Mouse (Mus musculus) neural tube, embryonic 13.5 days (tissue): ENCODE results near the gene Gm10197. TPM values are rescaled to one million over a fixed set of nuclear protein-coding genes. Genes with fewer than 3 reads are reported as not detected.

Source experiments
- ATAC-seq: fragments of 200-750 bp; cut with Nextera tagmentation; 2 replicates; pipeline ENCODE4 v1.8.0; 2017; ENCODE audit warnings: low read depth, mild to moderate bottlenecking, moderate TSS enrichment, moderate library complexity
- H3K27ac ChIP-seq: fragments of 300-500 bp; sonication (generic); replicated peaks from 2 replicates; pipeline ENCODE4 v1.5.1; 2015; ENCODE audit warnings: moderate library complexity, mild to moderate bottlenecking, inconsistent platforms
- H3K27me3 ChIP-seq: fragments of 300-500 bp; sonication (generic); 2 replicates; pipeline ENCODE4 v1.6.1; 2015; ENCODE audit warnings: mild to moderate bottlenecking, inconsistent platforms
- H3K36me3 ChIP-seq: fragments of 300-500 bp; sonication (generic); 2 replicates; pipeline ENCODE4 v1.6.1; 2015; ENCODE audit warnings: mild to moderate bottlenecking, inconsistent platforms
- H3K4me1 ChIP-seq: fragments of 300-500 bp; sonication (generic); replicated peaks from 2 replicates; pipeline ENCODE4 v1.6.1; 2015; ENCODE audit warnings: inconsistent platforms
- H3K4me2 ChIP-seq: fragments of 300-500 bp; sonication (generic); 2 replicates; pipeline ENCODE4 v1.6.1; 2015; ENCODE audit warnings: inconsistent platforms, mild to moderate bottlenecking, moderate library complexity
- H3K4me3 ChIP-seq: fragments of 300-500 bp; sonication (generic); 2 replicates; pipeline ENCODE4 v1.5.1; 2015; ENCODE audit warnings: mild to moderate bottlenecking, inconsistent platforms
- H3K9ac ChIP-seq: fragments of 300-500 bp; sonication (generic); 2 replicates; pipeline ENCODE4 v1.6.1; 2015; ENCODE audit warnings: moderate library complexity, mild to moderate bottlenecking, inconsistent platforms
- H3K9me3 ChIP-seq: fragments of 300-500 bp; sonication (generic); 2 replicates; pipeline ENCODE4 v1.6.1; 2016; ENCODE audit warnings: inconsistent platforms
- WGBS: fragments of 180-500 bp; shearing (Covaris S2); methylation state at CpG from one replicate; pipeline ENCODE4 v1.1.7; 2015; 5-methylcytosine and 5-hydroxymethylcytosine counted together
- polyA plus RNA-seq: library from polyadenylated mRNA; unstranded; fragments of >200 nt; fragmentation: Nextera tagmentation; extraction: Ambion mirVana; gene quantifications from 2 replicates; pipeline ENCODE4 v1.2.1, GENCODE M21; 2015

Gm10197 gene
- polyA plus RNA-seq, 1 experiment from 2014 or later = not detected

DNA sequence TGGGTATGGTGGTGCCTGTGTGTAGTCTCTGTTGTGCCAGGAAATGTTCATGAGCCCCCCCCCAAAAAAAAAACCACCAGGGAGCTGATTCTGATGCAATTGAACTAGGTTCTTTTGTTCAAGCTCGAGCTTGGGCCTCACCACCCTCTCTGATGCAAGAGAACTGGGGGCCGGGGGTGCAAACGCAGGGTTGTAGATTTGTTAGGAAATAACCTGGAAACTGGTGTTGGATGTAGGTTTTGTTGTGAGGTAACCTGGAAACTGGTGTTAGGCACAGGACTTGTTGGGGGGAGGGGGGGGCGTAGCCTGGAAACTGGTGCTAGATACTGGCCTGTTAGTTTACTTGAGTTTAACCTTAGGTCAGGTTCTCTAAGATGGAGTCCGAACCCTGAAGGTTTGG lies 20.2 kb upstream of the Gm10197 start:
- 87% methylated on average over 5 of the region's 5 CpGs for WGBS
- ATAC-seq = no peak
- Histone ChIP-seq H3K9ac (peak overlapping the region; percentile 86), H3K27ac (no peak overlapping the region), H3K27me3 (no peaks in the 10 kb centered on the region), H3K4me3 (peak overlapping the region; percentile 96; the same call in 1 of the 2 replicates), H3K9me3 (no peaks in the 10 kb centered on the region), H3K4me1 (peaks cover 31% of the 10 kb centered on the region), H3K36me3 (peaks cover 18% of the 10 kb centered on the region), H3K4me2 (peak overlapping the region; percentile 86)

DNA sequence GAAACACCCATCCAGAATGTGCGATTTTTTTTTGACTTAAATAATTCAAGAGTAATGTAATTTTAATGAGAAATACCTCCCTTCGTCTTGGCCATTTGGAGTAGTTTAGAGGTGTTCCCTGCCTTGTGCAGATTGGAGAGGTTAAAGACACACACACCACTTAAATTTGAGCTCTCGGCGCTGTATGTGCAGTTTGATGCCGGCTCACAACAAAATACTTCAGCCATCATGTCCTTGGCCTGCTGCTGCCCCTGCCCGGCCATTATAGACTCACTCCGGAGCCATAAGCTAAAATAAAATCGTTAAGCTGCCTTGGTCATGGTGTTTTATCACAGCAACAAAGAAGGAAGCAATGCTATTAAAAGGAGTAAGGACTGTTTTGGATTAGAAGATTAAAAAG lies 19.8 kb upstream of the Gm10197 start:
- Histone ChIP-seq H3K9me3 (no peaks in the 10 kb centered on the region), H3K36me3 (peaks cover 21% of the 10 kb centered on the region), H3K9ac (peak overlapping the region; percentile 86), H3K27me3 (no peaks in the 10 kb centered on the region), H3K4me2 (peak overlapping the region; percentile 86), H3K27ac (peak overlapping the region; percentile 92; the same call in 1 of the 2 replicates), H3K4me1 (peaks cover 32% of the 10 kb centered on the region), H3K4me3 (peak overlapping the region; percentile 96)
- WGBS = 45% methylated on average over 8 of the region's 8 CpGs
- no peak for ATAC-seq

DNA sequence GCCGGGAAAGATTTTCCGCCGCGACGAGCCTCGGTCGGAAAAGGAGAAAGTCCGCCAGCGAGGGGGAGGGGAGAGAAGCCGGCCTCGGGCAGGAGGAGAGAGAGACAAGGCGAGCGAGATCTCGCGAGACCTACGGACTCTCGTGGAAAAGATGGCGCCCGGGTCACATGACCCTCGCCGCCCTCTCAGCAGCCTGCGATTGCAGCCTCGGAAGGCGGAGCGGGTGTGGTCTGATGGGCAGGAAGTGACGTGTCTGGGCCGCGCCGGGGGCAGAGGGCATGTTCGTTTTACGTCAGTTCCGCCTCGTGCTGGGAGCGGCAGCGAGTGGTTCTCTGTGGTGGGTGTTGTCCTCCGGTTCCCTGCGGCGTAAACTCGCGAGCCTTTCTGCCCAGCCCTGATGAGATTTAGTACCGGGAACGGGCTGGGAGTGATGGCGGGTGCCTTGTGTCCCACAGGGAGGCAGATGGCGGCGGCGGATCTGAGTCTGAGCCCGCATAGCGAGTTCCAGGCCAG lies 19.0 kb upstream of the Gm10197 start, which contains the start of gene Smndc1:
Gene Smndc1, minus strand, starts transcription at position 84 of the 513 bp plus-strand sequence.
- Histone ChIP-seq H3K4me1 (peaks cover 35% of the 10 kb centered on the region), H3K9ac (peak within 1 kb of the TSS; percentile 94), H3K4me3 (peak within 1 kb of the TSS; percentile 96), H3K4me2 (peak within 1 kb of the TSS; percentile 86), H3K27ac (peak within 1 kb of the TSS; percentile 96), H3K36me3 (peaks cover 29% of the 10 kb centered on the region), H3K9me3 (no peaks in the 10 kb centered on the region), H3K27me3 (no peaks in the 10 kb centered on the region)
- ATAC-seq = peak; percentile 97
- under 1% methylated on average over 47 of the region's 48 CpGs for WGBS

DNA sequence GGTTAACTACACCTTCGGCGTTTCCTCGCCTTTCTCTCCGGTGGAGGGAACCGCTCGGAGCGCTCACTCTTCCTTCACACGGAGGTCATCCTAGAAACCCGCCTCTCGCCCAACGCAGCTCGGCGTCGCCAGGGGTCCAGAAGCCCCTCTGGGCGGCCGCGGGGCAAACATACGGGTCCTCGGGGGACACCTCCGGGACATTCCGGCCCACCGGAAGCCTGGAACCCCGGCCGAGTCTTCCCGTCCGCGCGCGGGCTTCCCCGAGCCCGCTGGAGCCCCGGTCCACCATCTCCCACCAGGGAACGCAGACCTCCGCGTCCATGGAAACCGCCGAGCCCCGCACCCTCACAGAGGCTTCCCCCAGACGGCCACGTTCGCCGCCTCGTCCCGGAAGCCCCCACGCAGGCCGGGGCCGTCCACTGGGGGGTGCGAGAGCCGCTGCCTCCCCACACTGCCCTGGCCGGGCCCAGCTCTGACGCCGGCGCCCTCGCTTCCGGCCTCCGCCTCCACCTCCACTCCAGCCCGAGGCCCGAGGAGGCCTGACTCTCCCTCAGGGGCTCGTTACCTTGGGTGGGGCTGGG lies 18.4 kb upstream of the Gm10197 start:
- Histone ChIP-seq H3K4me3 (peak overlapping the region; percentile 96), H3K9me3 (no peaks in the 10 kb centered on the region), H3K4me2 (peak overlapping the region; percentile 80), H3K4me1 (peaks cover 35% of the 10 kb centered on the region), H3K27me3 (no peaks in the 10 kb centered on the region), H3K36me3 (peaks cover 29% of the 10 kb centered on the region), H3K27ac (peak overlapping the region; percentile 96), H3K9ac (peak overlapping the region; percentile 94)
- under 1% methylated on average over 55 of the region's 59 CpGs for WGBS
- ATAC-seq = peak; percentile 93

GRCm38 (mm10) chr19:53389417-53389816 lies 17.9 kb upstream of the Gm10197 start:
- WGBS = 24% methylated on average over 6 of the region's 6 CpGs
- no peaks in the 10 kb centered on the region for H3K9me3 ChIP-seq
- peak overlapping the region; percentile 96 for H3K4me3 ChIP-seq
- peak overlapping the region; percentile 80 for H3K4me2 ChIP-seq
- no peak for ATAC-seq
- no peaks in the 10 kb centered on the region for H3K27me3 ChIP-seq
- H3K4me1 ChIP-seq = peaks cover 35% of the 10 kb centered on the region
- H3K9ac ChIP-seq = peak overlapping the region; percentile 94
- peaks cover 33% of the 10 kb centered on the region for H3K36me3 ChIP-seq
- peak overlapping the region; percentile 96 for H3K27ac ChIP-seq

DNA sequence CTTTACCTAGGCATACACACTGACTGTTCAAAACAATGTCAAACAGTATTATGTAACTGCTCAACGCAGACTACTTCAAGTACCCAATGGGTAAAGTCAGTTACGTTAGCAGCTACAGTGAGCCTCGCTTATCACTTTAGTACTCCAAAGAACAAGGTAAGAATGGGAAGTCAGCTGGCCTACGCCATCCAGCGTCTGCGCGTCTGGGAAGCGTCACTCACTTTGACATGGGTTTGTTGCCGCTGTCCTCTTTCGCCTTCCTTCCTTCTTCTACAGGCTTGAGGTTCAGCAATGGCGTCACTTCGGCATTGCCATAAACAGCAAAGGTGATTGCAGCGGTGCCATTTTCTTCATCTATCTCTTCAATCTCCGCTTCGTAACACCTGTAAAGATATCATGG lies 11.8 kb upstream of the Gm10197 start:
- H3K27ac ChIP-seq = no peak overlapping the region
- peaks cover 13% of the 10 kb centered on the region for H3K4me1 ChIP-seq
- no peak overlapping the region for H3K4me3 ChIP-seq
- no peak for ATAC-seq
- no peaks in the 10 kb centered on the region for H3K9me3 ChIP-seq
- H3K9ac ChIP-seq = no peak overlapping the region
- WGBS = 96% methylated on average over 15 of the region's 15 CpGs
- H3K4me2 ChIP-seq = no peak overlapping the region
- peaks cover 80% of the 10 kb centered on the region for H3K36me3 ChIP-seq
- H3K27me3 ChIP-seq = no peaks in the 10 kb centered on the region

- WGBS = 93% methylated on average over 10 of the region's 10 CpGs
- Histone ChIP-seq H3K36me3 (peaks cover 78% of the 10 kb centered on the region), H3K4me3 (no peak overlapping the region), H3K27me3 (no peaks in the 10 kb centered on the region), H3K4me1 (no peaks in the 10 kb centered on the region), H3K4me2 (no peak overlapping the region), H3K9ac (no peak overlapping the region), H3K9me3 (no peaks in the 10 kb centered on the region), H3K27ac (no peak overlapping the region)
- ATAC-seq = no peak
These were observed 6.9 kb upstream of the Gm10197 start for GRCm38 (mm10) chr19:53378421-53378820.

- Histone ChIP-seq H3K9me3 (no peaks in the 10 kb centered on the region), H3K9ac (no peak overlapping the region), H3K4me2 (no peak overlapping the region), H3K4me1 (no peaks in the 10 kb centered on the region), H3K4me3 (no peak overlapping the region), H3K36me3 (peaks cover 76% of the 10 kb centered on the region), H3K27me3 (no peaks in the 10 kb centered on the region), H3K27ac (no peak overlapping the region)
- ATAC-seq = no peak
- 90% methylated on average over 8 of the region's 8 CpGs for WGBS
These were observed 6.1 kb upstream of the Gm10197 start for GRCm38 (mm10) chr19:53377652-53378051.

DNA sequence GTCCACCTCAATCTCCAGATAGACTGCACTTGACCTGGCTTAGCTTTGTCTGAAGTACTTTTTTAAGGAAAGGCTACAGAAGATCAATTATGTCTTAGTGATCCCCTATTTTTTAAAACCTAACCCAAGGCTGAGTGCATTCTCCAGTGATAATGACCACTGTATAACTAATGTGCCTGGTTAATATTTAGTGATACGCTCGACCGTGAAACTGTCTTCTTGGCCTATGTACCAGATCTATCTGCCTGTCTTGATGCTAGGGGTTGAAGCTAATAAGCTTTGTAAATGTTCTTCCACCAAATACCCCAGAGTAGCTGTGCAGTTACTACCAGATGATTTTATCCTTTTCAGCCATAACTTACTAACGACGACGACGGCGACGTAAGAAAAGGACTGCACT lies 4.2 kb upstream of the Gm10197 start:
- H3K4me2 ChIP-seq = no peak overlapping the region
- peaks cover 75% of the 10 kb centered on the region for H3K36me3 ChIP-seq
- no peaks in the 10 kb centered on the region for H3K9me3 ChIP-seq
- H3K27me3 ChIP-seq = no peaks in the 10 kb centered on the region
- WGBS = 92% methylated on average over 9 of the region's 9 CpGs
- no peak overlapping the region for H3K9ac ChIP-seq
- no peak overlapping the region for H3K4me3 ChIP-seq
- no peak for ATAC-seq
- H3K27ac ChIP-seq = no peak overlapping the region
- no peaks in the 10 kb centered on the region for H3K4me1 ChIP-seq

- no peak for ATAC-seq
- WGBS = 91% methylated on average over 6 of the region's 6 CpGs
- no peaks in the 10 kb centered on the region for H3K9me3 ChIP-seq
- peaks cover 69% of the 10 kb centered on the region for H3K36me3 ChIP-seq
- H3K4me3 ChIP-seq = no peak overlapping the region
- no peak overlapping the region for H3K4me2 ChIP-seq
- no peaks in the 10 kb centered on the region for H3K4me1 ChIP-seq
- no peak overlapping the region for H3K27ac ChIP-seq
- H3K9ac ChIP-seq = no peak overlapping the region
- H3K27me3 ChIP-seq = no peaks in the 10 kb centered on the region
These were observed 3.7 kb upstream of the Gm10197 start for GRCm38 (mm10) chr19:53375299-53375698.

GRCm38 (mm10) chr19:53373570-53373969 lies 2.0 kb upstream of the Gm10197 start:
- ATAC-seq = no peak
- Histone ChIP-seq H3K4me2 (no peak overlapping the region), H3K9ac (no peak overlapping the region), H3K4me3 (no peak overlapping the region), H3K4me1 (peaks cover 11% of the 10 kb centered on the region), H3K27ac (no peak overlapping the region), H3K9me3 (no peaks in the 10 kb centered on the region), H3K27me3 (no peaks in the 10 kb centered on the region), H3K36me3 (peaks cover 60% of the 10 kb centered on the region)
- WGBS = 97% methylated on average over 2 of the region's 2 CpGs

- no peak for ATAC-seq
- H3K4me2 ChIP-seq = no peak overlapping the region
These were observed 1.3 kb downstream of the Gm10197 start for GRCm38 (mm10) chr19:53370233-53370632.

More at GRCm38 (mm10) chr19:53370233-53370632, 1.3 kb downstream of the Gm10197 start:
- 84% methylated on average over 15 of the region's 15 CpGs for WGBS
- Histone ChIP-seq H3K27me3 (no peaks in the 10 kb centered on the region), H3K9ac (no peak overlapping the region), H3K4me3 (no peak overlapping the region), H3K27ac (no peak overlapping the region), H3K9me3 (no peaks in the 10 kb centered on the region), H3K4me1 (peaks cover 30% of the 10 kb centered on the region), H3K36me3 (peaks cover 36% of the 10 kb centered on the region)
